Mouse (Mus musculus) urinary bladder, adult 18-20 months (tissue): ENCODE results near the gene Zcchc9.

Experiments
- DNase-seq, 2 experiments: peaks; one replicate each; pipeline ENCODE4 v3.0.0; 2022; ENCODE audit warnings: low spot score in 2 of 2, mixed read lengths in 2 of 2

The Zcchc9 gene

GRCm38 (mm10) chr13:91761654-91762445 lies 45.7 kb downstream of the Zcchc9 start:
- DNase-seq, result no peak

DNA sequence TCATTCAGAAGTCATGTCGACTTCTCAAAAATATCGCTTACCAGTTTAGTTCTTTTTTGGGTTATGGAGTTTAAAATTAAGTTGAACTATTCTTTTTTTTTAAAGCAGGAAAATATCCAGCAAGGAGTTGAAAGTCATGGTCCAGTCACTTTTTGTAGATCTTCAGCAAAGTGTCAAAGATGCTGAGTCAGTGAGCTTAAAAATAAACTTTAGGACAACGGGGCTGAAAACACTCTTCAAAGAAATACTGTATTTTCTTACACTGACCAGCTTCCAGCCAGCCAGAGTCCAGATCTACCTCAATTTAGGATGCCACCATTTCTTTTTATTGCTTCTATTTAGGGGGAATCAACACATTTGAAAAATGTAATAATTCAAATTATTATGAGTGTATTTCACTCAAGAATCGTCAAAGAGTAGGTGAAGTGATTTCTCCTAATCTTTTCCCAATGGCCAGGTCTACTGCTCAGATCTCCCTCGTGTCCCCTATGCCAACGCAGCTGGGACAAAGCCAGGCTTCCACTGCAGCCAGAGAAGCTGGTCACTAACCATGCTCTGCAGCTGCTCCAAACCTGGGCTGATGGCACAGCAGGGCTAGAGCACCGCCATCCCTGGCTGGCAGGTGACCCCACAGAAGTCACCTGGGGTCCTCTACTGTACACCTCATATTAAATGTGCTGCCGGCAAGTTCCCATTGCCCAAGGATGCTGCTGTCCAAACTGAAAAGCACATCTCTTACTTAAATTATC lies 47.0 kb downstream of the Zcchc9 start:
- no peak for DNase-seq

DNA sequence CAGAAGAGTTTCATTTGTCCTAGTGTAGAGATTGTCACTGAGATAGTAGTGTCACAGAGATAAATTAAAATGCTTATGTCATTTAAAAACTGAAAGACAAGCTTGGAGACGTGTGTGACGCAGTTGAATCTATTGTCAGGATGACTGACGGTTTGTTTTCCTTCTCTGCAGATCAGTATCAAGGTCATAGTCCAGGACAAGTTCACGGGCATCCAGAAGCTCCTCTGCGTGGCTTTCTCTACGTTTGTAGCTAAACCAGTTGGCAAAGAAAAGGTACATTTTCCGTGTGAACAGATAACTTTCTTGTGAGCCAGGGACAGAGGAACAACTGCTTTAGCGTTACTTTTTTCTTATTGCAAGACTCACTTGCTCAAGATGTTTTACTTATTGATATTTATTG lies 47.7 kb downstream of the Zcchc9 start:
- no peak for DNase-seq

- DNase-seq, result no peak
Measured at GRCm38 (mm10) chr13:91758316-91759048, 49.0 kb downstream of the Zcchc9 start.

DNA sequence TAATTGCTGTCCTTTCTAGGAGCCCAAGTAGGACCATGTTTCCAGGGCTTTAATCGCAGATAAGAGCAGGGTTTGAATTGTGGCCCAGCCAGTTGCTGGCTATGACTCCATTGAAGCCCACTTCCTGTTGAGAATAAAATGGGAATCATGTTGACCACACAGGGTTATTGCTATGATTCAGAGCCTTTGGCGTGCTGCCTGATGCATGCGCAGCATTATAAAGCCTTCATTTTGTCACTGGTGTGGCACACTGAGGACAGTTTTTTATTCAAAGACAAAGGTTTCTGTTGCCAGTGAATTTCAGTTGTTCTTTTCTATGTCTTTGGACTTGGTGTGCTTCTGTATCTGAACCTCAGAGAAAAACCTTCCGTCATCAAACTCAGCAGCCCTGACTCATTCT lies 51.3 kb downstream of the Zcchc9 start:
- DNase-seq, result no peak

DNA sequence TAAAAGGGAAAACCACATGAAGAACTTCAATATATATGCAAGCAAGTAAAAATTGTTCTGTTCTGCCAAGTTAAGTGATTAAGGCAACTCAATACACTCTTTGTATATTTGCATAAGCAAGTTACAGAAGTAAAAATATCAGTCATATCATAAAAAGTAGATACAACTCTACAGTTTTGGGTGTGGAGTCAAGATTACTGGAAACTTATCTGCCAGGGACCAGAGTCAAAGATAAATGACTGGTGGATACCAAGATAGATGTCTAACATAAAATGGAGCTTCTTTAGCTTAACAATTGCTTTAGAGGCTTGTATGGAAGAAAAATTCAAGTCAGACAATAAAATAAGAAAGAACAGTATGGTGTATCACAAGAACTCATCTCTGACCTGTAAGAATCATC lies 52.7 kb downstream of the Zcchc9 start:
- DNase-seq, result no peak

GRCm38 (mm10) chr13:91753724-91754123 lies 53.8 kb downstream of the Zcchc9 start:
- DNase-seq, result no peak

DNA sequence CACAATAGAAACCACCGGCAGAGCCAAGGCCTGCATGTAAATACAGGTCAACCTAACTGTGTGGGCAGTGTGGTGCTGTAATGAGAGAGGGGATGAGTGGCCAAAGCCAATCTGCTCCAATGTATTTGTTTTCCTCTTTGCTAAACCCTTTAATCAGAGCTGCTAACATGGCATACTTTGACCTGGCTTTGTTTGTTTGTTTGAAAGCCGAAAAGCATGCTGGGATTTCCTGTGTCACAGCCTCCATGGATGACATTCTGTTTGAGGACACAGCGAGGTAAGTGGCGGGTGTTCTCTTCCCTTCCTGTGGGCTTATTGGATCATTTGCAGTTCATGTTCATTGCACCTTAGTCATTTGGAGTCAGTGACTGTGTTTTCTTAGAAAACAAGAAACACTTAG lies 57.5 kb downstream of the Zcchc9 start:
- DNase-seq, result no peak

- DNase-seq, result no peak
Measured at GRCm38 (mm10) chr13:91748401-91748800, 59.1 kb downstream of the Zcchc9 start.
